Mouse (Mus musculus) forebrain, embryonic 11.5 days (tissue): Measurements from ENCODE around the gene Dnah12. TPM values are rescaled to one million over a fixed set of nuclear protein-coding genes. Genes with fewer than 3 reads are reported as not detected.
"Not testable (repeated sequence)": the region's sequence is repeated elsewhere in the genome, so short reads cannot be mapped to it uniquely, and the experiment has no call there.

Source experiments
- ATAC-seq: fragments of 200-750 bp; cut with Nextera tagmentation; replicated peaks from 2 replicates; pipeline ENCODE4 v1.8.0; 2017; ENCODE audit warnings: moderate TSS enrichment; ENCODE audit not compliant: low FRiP score
- DNase-seq: peaks from one replicate; pipeline ENCODE4 v3.0.0-alpha.2; 2017; ENCODE audit warnings: low spot score
- H3K27ac ChIP-seq: fragments of 300-500 bp; sonication (generic); 2 replicates; pipeline ENCODE4 v1.5.1; 2014; ENCODE audit warnings: low read depth, low read length
- H3K27me3 ChIP-seq: fragments of 300-500 bp; sonication (generic); 2 replicates; pipeline ENCODE4 v1.6.1; 2014; ENCODE audit warnings: mild to moderate bottlenecking, low read length, mixed read lengths; ENCODE audit not compliant: control insufficient read depth, insufficient read depth
- H3K36me3 ChIP-seq: fragments of 300-500 bp; sonication (generic); 2 replicates; pipeline ENCODE4 v1.6.1; 2014; ENCODE audit warnings: mild to moderate bottlenecking, low read length, moderate library complexity, mixed read lengths; ENCODE audit not compliant: control insufficient read depth, insufficient read depth
- H3K4me1 ChIP-seq: fragments of 300-500 bp; sonication (generic); replicated peaks from 2 replicates; pipeline ENCODE4 v1.6.1; 2014; ENCODE audit warnings: low read length, mixed read lengths; ENCODE audit not compliant: control insufficient read depth, insufficient read depth
- H3K4me2 ChIP-seq: fragments of 300-500 bp; sonication (generic); 2 replicates; pipeline ENCODE4 v1.6.1; 2014; ENCODE audit warnings: low read depth, mild to moderate bottlenecking, low read length, moderate library complexity, mixed read lengths; ENCODE audit not compliant: severe bottlenecking
- H3K4me3 ChIP-seq: fragments of 300-500 bp; sonication (generic); 2 replicates; pipeline ENCODE4 v1.5.1; 2014; ENCODE audit warnings: low read depth, low read length
- H3K9ac ChIP-seq: fragments of 300-500 bp; sonication (generic); 2 replicates; pipeline ENCODE4 v1.6.1; 2014; ENCODE audit warnings: low read length
- H3K9me3 ChIP-seq: fragments of 300-500 bp; sonication (generic); 2 replicates; pipeline ENCODE4 v1.6.1; 2016; ENCODE audit warnings: low read length, mixed read lengths; ENCODE audit not compliant: control insufficient read depth
- WGBS: fragments of 180-500 bp; shearing (Covaris S2); extraction: QIAGEN DNeasy Blood & Tissue Kit; methylation state at CpG from one replicate; pipeline ENCODE4 v1.1.7; 2014; 5-methylcytosine and 5-hydroxymethylcytosine counted together
- polyA plus RNA-seq: library from polyadenylated mRNA; unstranded; fragments of >200 nt; fragmentation: Nextera tagmentation; extraction: Ambion mirVana; gene quantifications from 2 replicates; pipeline ENCODE4 v1.2.1, GENCODE M21; 2014

The Dnah12 gene
- polyA plus RNA-seq, 1 experiment from 2014 or later = 0.04 TPM

DNA sequence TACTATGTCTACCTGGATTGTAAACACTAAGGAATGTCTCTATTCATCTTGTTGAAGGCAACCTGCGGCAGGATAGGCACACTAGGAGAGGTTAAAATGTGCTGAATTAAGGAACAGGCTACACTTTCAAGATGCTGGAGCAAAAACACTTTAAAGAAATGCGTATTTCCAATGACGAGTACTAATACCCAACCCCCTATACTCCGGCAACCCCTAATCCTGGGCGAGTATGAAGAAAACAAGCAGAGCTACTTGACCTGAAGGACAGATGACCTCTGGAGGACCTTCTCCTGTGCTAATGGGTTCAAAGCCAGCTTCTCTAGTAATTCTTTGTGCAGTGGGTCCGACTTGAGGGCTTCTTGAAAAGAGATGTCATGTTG is 25.1 kb upstream of the Dnah12 start:
- 30% methylated on average over 6 of the region's 6 CpGs for WGBS
- peak overlapping the region; percentile 84 for H3K9ac ChIP-seq
- no peak overlapping the region for H3K27ac ChIP-seq
- H3K36me3 ChIP-seq = peaks cover 3% of the 10 kb centered on the region; the same call in 1 of the 2 replicates
- ATAC-seq = no peak
- peak overlapping the region; percentile 98 for H3K4me2 ChIP-seq
- DNase-seq = no peak
- no peaks in the 10 kb centered on the region for H3K27me3 ChIP-seq
- H3K4me3 ChIP-seq = peak overlapping the region; percentile 92
- peaks cover 13% of the 10 kb centered on the region for H3K4me1 ChIP-seq
- no peaks in the 10 kb centered on the region for H3K9me3 ChIP-seq

DNA sequence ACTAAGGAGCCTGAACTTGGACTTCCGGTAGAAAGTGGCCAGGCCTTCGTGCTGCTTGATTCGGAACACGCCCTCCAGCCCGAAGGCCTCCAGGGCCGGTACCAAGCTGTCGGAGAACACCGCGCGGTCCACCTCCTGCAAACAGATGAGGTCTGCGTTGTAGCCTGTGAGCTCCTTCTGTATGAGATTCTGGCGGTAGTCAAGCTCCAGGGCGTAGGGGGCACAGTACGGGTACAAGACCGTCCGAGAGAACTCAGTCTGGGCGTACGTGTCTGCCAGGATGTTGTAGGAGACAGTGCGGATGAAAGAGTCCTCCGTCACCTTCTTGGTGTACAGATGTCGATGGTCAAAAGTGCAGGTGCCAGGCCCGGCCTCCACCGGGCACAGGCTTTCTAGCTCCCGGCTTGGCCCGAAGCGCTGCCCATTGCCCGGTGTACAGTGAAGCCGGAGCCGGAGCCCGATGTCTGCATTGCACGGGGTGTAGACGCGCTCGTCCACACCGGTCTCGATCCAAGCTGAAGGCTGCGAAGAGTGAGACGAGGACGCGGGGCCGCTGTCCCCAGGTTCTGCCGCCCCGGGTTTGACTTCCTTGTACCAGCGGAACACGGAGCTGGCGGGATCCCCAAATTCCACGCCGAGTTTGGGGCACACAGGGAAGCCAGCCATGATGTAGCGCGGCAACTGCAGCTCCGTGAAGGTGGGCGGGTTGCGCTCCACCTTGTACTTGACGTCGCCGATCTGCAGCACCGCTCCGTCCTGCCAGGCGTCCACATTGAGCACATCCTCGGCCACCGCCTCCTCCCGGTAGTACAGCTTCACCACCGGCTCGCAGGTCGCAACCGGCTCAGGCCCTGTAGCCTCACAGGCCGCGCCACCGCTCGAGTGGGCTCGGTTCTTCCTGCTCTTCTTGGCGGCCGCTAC is 24.4 kb upstream of the Dnah12 start:
- ATAC-seq = peak; percentile 63
- peak overlapping the region; percentile 84 for H3K9ac ChIP-seq
- 2% methylated on average over 73 of the region's 73 CpGs for WGBS
- no peaks in the 10 kb centered on the region for H3K27me3 ChIP-seq
- H3K4me2 ChIP-seq = peak overlapping the region; percentile 98
- peak overlapping the region; percentile 92 for H3K4me3 ChIP-seq
- H3K4me1 ChIP-seq = peaks cover 13% of the 10 kb centered on the region
- peaks cover 3% of the 10 kb centered on the region; the same call in 1 of the 2 replicates for H3K36me3 ChIP-seq
- H3K9me3 ChIP-seq = no peaks in the 10 kb centered on the region
- peak; percentile 63 for DNase-seq
- H3K27ac ChIP-seq = 0 out of 2 replicates have a peak overlapping the region, but pooled peaks have one; percentile 65

DNA sequence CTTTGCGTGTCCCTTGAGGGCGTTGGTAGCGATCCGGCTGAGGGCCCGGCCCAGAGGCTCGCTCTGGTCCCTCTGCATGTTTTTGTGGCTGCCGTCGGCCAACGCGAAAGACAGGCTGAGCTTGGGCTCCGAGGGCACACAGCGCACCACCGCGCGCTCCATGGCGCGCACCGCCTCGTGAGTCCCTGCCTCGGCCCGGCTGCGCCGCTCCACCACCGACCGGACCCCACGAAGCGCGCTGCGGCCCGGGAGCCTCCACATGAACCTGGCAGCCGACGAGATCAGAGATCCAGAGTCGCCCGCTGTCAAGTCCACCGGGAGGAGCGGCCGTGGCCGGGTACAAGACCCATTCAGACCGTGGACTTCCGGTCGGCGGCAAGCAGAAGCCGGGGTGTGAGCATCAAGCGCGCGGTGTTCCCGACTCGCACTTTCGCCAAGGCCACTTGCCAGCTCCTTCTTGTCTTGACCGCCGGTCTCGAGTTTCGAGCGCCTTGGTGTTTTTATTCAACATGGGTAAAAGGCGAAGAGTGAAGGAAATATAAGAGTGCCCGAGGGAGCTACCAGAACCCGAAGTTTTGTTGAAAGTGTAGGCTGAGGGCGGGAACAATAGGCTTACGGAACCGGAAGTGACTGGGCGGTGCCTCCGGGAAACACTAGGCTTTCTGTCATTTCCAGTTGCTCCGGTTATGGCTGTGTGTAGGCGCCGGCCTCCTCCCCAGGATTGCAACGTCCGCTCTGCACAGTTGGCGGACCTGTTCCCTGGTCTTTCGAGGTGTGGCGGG is 23.6 kb upstream of the Dnah12 start, which contains the start of gene Pde12:
TSS of gene Pde12 (minus strand) at position 592 of the 782 bp plus-strand sequence.
- Histone ChIP-seq H3K36me3 (peaks cover 3% of the 10 kb centered on the region; the same call in 1 of the 2 replicates), H3K9ac (peak within 1 kb of the TSS; percentile 84), H3K9me3 (no peaks in the 10 kb centered on the region), H3K27ac (peak within 1 kb of the TSS; percentile 65; the same call in 1 of the 2 replicates), H3K27me3 (no peaks in the 10 kb centered on the region), H3K4me1 (peaks cover 13% of the 10 kb centered on the region), H3K4me3 (peak within 1 kb of the TSS; percentile 92), H3K4me2 (peak within 1 kb of the TSS; percentile 98)
- peak; percentile 93 for ATAC-seq
- DNase-seq = peak; percentile 88
- WGBS = under 1% methylated on average over 70 of the region's 70 CpGs

DNA sequence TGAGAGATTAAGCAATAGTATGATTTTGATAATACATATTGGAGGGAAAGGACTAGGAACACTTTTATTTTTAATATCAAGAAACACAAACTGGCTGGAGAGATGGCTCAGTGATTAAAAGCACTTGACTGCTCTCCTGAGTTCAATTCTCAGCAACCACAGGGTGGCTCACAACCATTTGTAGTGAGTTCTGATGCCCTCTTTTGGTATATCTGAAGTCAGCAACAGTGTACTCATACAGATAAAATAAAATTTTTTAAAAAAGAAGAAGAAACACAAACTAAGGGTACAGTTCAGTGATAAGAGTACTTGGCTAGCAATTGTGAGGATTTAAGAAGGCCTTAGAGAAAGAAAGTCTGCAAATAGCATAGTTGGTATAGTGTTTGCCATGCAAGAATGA is 22.1 kb upstream of the Dnah12 start:
- Histone ChIP-seq H3K4me1 (peaks cover 13% of the 10 kb centered on the region), H3K27me3 (no peaks in the 10 kb centered on the region), H3K4me3 (no peak overlapping the region), H3K27ac (no peak overlapping the region), H3K9ac (no peak overlapping the region), H3K4me2 (no peak overlapping the region), H3K36me3 (no peaks in the 10 kb centered on the region; the same call in 1 of the 2 replicates), H3K9me3 (no peaks in the 10 kb centered on the region)
- DNase-seq = no peak
- no peak for ATAC-seq

DNA sequence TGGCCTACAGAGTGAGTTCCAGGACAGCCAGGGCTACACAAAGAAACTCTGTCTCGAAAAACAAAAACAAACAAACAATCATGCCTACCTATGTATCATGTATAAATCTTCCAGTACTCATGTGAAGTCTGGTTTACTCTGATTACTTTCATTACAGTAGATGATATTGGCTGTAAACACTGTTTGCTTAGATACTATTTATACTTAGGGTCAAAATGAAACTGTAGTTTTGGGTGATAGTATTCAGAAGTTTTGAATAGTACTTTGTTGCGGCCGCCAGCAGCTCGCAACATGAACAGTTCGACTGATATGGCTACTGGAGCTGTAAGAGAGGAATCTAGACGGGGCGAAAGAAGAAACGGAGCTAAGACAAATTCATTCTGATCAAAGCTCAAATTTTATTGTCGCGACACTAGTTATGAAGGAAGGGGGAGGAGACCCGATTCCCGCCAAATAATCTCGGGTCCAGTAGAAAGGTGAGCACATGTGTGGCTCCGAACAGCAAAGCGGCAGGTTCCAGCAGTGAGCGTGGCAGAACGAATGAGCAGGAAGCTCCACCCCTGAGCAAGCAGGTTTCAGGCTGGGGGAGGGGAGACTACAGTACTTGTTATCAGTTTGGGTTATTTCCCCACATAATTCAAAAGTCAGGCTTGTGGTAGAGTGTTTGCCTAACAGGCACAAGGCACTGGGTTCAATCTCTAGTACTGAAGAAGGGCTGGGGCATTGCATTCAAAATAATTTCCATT is 21.0 kb upstream of the Dnah12 start:
- H3K4me1 ChIP-seq = peaks cover 10% of the 10 kb centered on the region
- not testable (repeated sequence) for H3K4me3 ChIP-seq, H3K27ac ChIP-seq, H3K9ac ChIP-seq, ATAC-seq, DNase-seq, H3K9me3 ChIP-seq, H3K4me2 ChIP-seq, H3K36me3 ChIP-seq, H3K27me3 ChIP-seq
- 67% methylated on average over 17 of the region's 17 CpGs for WGBS

DNA sequence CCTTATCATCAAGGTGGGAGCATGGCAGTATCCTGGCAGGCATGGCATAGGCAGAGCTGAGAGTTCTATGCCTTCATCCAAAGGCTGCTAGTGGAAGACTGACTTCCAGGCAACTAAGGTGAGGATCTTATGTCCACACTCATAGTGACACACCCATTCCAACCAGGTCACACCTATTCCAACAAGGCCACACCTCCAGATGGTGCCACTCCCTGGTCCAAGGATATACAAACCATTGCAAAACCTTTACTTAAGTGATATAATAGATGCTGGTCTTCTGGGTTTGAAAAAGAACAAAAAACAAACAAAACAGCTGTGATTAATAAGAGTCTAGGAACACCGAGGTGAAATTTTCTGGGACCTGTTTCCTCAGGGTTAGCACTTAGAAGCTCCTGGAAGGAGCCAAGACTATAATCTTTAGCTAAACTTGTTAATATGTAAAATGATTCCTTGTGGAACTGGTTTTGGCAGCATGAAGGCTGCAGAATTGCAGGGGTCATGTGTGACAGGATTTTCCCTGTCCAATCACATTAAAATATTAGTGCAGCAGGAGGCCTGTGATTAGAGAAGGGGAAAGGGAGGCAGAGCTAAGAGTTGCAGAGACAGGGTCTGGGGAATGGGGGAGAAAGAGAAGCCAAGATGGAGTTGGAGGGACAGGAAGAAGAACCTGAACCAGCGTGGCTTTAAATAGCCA is 18.5 kb upstream of the Dnah12 start:
- H3K9ac ChIP-seq, H3K4me3 ChIP-seq, H3K4me2 ChIP-seq, H3K36me3 ChIP-seq, H3K27ac ChIP-seq, H3K9me3 ChIP-seq, ATAC-seq, H3K4me1 ChIP-seq, DNase-seq, H3K27me3 ChIP-seq: not testable (repeated sequence)
- 93% methylated on average over 2 of the region's 2 CpGs for WGBS

DNA sequence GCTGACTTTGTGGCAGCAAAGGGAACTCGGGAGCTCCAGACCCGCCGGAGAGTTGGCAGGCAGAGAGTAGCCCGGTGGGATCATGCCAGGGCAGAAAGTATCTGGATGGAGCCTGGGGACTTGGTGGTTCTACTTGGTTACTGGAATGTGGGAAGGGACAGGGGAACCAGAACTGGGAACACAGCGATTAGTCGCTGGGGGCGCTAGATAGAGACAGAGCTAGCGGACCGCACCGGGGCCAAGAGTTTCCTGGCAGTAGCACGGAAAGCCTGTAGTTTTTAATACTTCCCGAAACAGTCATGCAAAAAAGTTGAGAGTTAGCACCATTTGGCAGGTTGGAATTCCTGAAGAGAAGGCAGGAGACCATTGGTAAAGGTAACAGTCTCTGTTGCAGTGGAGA is 17.7 kb upstream of the Dnah12 start:
- Histone ChIP-seq H3K27ac (no peak overlapping the region), H3K4me3 (no peak overlapping the region), H3K9ac (no peak overlapping the region), H3K4me1 (0 out of 2 replicates have a peak, but pooled peaks cover 3% of the 10 kb centered on the region), H3K27me3 (no peaks in the 10 kb centered on the region), H3K36me3 (no peaks in the 10 kb centered on the region), H3K9me3 (no peaks in the 10 kb centered on the region), H3K4me2 (no peak overlapping the region)
- ATAC-seq (no peak), DNase-seq (peak; percentile 56)
- 18% methylated on average over 12 of the region's 12 CpGs for WGBS
